Mouse (Mus musculus): ENCODE measurements around the gene Ldah. TPM values are rescaled to one million over a fixed set of nuclear protein-coding genes. Genes with fewer than 3 reads are reported as not detected.

Gene Ldah
- total and polyA plus RNA-seq, 3 experiments = 25.1 to 31.0 (median 26.1) TPM

DNA sequence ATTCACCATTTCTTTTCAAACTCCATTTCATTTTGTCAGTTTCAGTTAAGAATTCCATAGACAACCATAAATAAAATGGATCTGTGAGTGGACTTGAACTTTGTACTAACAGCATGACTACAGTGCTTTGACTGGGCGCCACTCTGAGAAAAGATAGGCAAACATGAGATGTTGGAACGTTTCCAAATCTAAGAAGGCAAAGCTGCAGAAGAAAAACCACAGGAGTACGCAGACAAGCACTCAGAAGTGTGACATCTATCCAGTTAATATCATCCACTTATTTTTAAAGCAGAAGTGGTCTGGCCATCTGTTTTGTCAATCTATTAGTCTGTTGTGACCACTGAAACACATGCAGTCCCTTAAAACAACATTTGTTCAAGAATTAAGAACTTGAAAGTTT lies 18.2 kb upstream of the Ldah start:
- Histone ChIP-seq H3K27me3 (ENCODE audit: control insufficient read depth, insufficient read depth, low read length) (no peaks in the 10 kb centered on the region), H3K79me2 (replicated peaks; ENCODE audit: control insufficient read depth, insufficient read depth, low read length) (no peaks in the 10 kb centered on the region), H3K36me3 (ENCODE audit: control insufficient read depth, insufficient read depth, low read length) (no peaks in the 10 kb centered on the region), H3K9ac (ENCODE audit: low read depth, low read length) (no peak overlapping the region), H3K4me3 (no peak overlapping the region), H3K27ac (no peak overlapping the region), H3K4me1 (ENCODE audit: control insufficient read depth, insufficient read depth, low read length) (no peaks in the 10 kb centered on the region)
- TF ChIP-seq POLR2A (IDR thresholded peaks at IDR 0.05; ENCODE audit: insufficient read depth, low read depth, low read length) = no peak
- TF ChIP-seq CTCF (IDR thresholded peaks at IDR 0.05) = no peak
- TF ChIP-seq EP300 (IDR thresholded peaks at IDR 0.05; ENCODE audit: insufficient read depth, low read depth, low read length) = no peak
- 42% methylated on average over 3 of the region's 3 CpGs for WGBS
- intact Hi-C loops (cut with DNase I) = no loop called here
- no peak for DNase-seq

DNA sequence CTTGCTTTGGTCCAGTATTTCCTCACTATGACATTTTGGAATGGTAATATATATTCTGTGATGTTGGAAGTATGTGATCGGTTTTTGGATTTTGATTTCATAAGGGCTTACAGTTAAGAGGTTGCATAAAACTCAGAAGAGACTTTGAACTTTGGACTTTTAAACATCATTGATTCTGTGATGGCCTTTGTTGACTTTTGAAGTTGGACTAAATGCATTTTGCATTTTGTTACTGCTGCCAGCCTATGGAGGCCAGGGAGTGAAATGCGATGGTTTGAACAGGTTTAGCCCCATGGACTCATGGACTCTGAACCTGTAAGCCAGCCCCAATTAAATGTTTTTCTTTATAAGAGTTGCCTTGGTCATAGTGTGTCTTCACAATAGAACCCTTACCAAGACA lies 2.2 kb upstream of the Ldah start:
- Histone ChIP-seq H3K27me3 (ENCODE audit: control insufficient read depth, insufficient read depth, low read length) (no peaks in the 10 kb centered on the region), H3K4me1 (ENCODE audit: control insufficient read depth, insufficient read depth, low read length) (no peaks in the 10 kb centered on the region; the same call in 1 of the 2 replicates), H3K79me2 (replicated peaks; ENCODE audit: control insufficient read depth, insufficient read depth, low read length) (no peaks in the 10 kb centered on the region), H3K36me3 (ENCODE audit: control insufficient read depth, insufficient read depth, low read length) (no peaks in the 10 kb centered on the region; the same call in 1 of the 2 replicates), H3K9ac (ENCODE audit: low read depth, low read length) (no peak overlapping the region), H3K4me3 (no peak overlapping the region), H3K27ac (no peak overlapping the region)
- intact Hi-C loops (cut with DNase I) = no loop called here
- no peak for TF ChIP-seq CTCF (IDR thresholded peaks at IDR 0.05)
- WGBS = 75% methylated on average over 2 of the region's 2 CpGs
- no peak for DNase-seq

- H3K27me3 ChIP-seq (ENCODE audit: control insufficient read depth, insufficient read depth, low read length) = no peaks in the 10 kb centered on the region
- TF ChIP-seq POLR2A (IDR thresholded peaks at IDR 0.05; ENCODE audit: insufficient read depth, low read depth, low read length) (no peak), CTCF (IDR thresholded peaks at IDR 0.05) (no peak), EP300 (IDR thresholded peaks at IDR 0.05; ENCODE audit: insufficient read depth, low read depth, low read length) (no peak)
- intact Hi-C loops (cut with DNase I) = no loop called here
- peak overlapping the region; percentile 62 for H3K27ac ChIP-seq
- no peak for DNase-seq
- H3K79me2 ChIP-seq (replicated peaks; ENCODE audit: control insufficient read depth, insufficient read depth, low read length) = no peaks in the 10 kb centered on the region
- peak overlapping the region; percentile 86 for H3K4me3 ChIP-seq
- H3K9ac ChIP-seq (ENCODE audit: low read depth, low read length) = peak overlapping the region; percentile 96
- no peaks in the 10 kb centered on the region; the same call in 1 of the 2 replicates for H3K4me1 ChIP-seq (ENCODE audit: control insufficient read depth, insufficient read depth, low read length)
- no peaks in the 10 kb centered on the region; the same call in 1 of the 2 replicates for H3K36me3 ChIP-seq (ENCODE audit: control insufficient read depth, insufficient read depth, low read length)
- WGBS = 17% methylated on average over 5 of the region's 5 CpGs
Observed at GRCm38 (mm10) chr12:8207578-8207977, 329 bp upstream of the Ldah start.

- intact Hi-C loops (cut with DNase I) = no loop called here
Observed at GRCm38 (mm10) chr12:8216392-8217280, 8.7 kb downstream of the Ldah start.

GRCm38 (mm10) chr12:8223036-8223435 lies 15.1 kb downstream of the Ldah start:
- H3K9ac ChIP-seq (ENCODE audit: low read depth, low read length) = no peak overlapping the region
- no peaks in the 10 kb centered on the region for H3K27me3 ChIP-seq (ENCODE audit: control insufficient read depth, insufficient read depth, low read length)
- no peaks in the 10 kb centered on the region for H3K4me1 ChIP-seq (ENCODE audit: control insufficient read depth, insufficient read depth, low read length)
- H3K36me3 ChIP-seq (ENCODE audit: control insufficient read depth, insufficient read depth, low read length) = peaks cover 3% of the 10 kb centered on the region; the same call in 1 of the 2 replicates
- 0 out of 2 replicates have a peak, but pooled peaks cover 1% of the 10 kb centered on the region for H3K79me2 ChIP-seq (replicated peaks; ENCODE audit: control insufficient read depth, insufficient read depth, low read length)
- H3K4me3 ChIP-seq = no peak overlapping the region
- intact Hi-C loops (cut with DNase I) = no loop called here
- DNase-seq = no peak
- WGBS = 91% methylated on average over 6 of the region's 6 CpGs
- TF ChIP-seq POLR2A (IDR thresholded peaks at IDR 0.05; ENCODE audit: insufficient read depth, low read depth, low read length) (no peak), CTCF (IDR thresholded peaks at IDR 0.05) (no peak), EP300 (IDR thresholded peaks at IDR 0.05; ENCODE audit: insufficient read depth, low read depth, low read length) (no peak)
- H3K27ac ChIP-seq = no peak overlapping the region

More at GRCm38 (mm10) chr12:8216392-8217280, 8.7 kb downstream of the Ldah start:
- no peaks in the 10 kb centered on the region for H3K4me1 ChIP-seq (ENCODE audit: control insufficient read depth, insufficient read depth, low read length)
- no peaks in the 10 kb centered on the region for H3K27me3 ChIP-seq (ENCODE audit: control insufficient read depth, insufficient read depth, low read length)
- 70% methylated on average over 15 of the region's 15 CpGs for WGBS
- peaks cover 2% of the 10 kb centered on the region; the same call in 1 of the 2 replicates for H3K36me3 ChIP-seq (ENCODE audit: control insufficient read depth, insufficient read depth, low read length)
- H3K79me2 ChIP-seq (replicated peaks; ENCODE audit: control insufficient read depth, insufficient read depth, low read length) = peaks cover 2% of the 10 kb centered on the region; the same call in 1 of the 2 replicates
- H3K27ac ChIP-seq = no peak overlapping the region
- no peak overlapping the region; the same call in 1 of the 2 replicates for H3K9ac ChIP-seq (ENCODE audit: low read depth, low read length)
- H3K4me3 ChIP-seq = no peak overlapping the region
- TF ChIP-seq EP300 (IDR thresholded peaks at IDR 0.05; ENCODE audit: insufficient read depth, low read depth, low read length) (no peak), CTCF (IDR thresholded peaks at IDR 0.05) (no peak), POLR2A (IDR thresholded peaks at IDR 0.05; ENCODE audit: insufficient read depth, low read depth, low read length) (no peak)
- no peak for DNase-seq

- Histone ChIP-seq H3K27me3 (ENCODE audit: control insufficient read depth, insufficient read depth, low read length) (no peaks in the 10 kb centered on the region), H3K79me2 (replicated peaks; ENCODE audit: control insufficient read depth, insufficient read depth, low read length) (0 out of 2 replicates have a peak, but pooled peaks cover under 1% of the 10 kb centered on the region), H3K36me3 (ENCODE audit: control insufficient read depth, insufficient read depth, low read length) (no peaks in the 10 kb centered on the region), H3K9ac (ENCODE audit: low read depth, low read length) (no peak overlapping the region), H3K27ac (no peak overlapping the region), H3K4me3 (no peak overlapping the region), H3K4me1 (ENCODE audit: control insufficient read depth, insufficient read depth, low read length) (no peaks in the 10 kb centered on the region)
- intact Hi-C loops (cut with DNase I) = no loop called here
- 95% methylated on average over 3 of the region's 3 CpGs for WGBS
- no peak for TF ChIP-seq EP300 (IDR thresholded peaks at IDR 0.05; ENCODE audit: insufficient read depth, low read depth, low read length)
- no peak for TF ChIP-seq POLR2A (IDR thresholded peaks at IDR 0.05; ENCODE audit: insufficient read depth, low read depth, low read length)
- TF ChIP-seq CTCF (IDR thresholded peaks at IDR 0.05) = no peak
- no peak for DNase-seq
Observed at GRCm38 (mm10) chr12:8231101-8231500, 23.2 kb downstream of the Ldah start.

All from heart, adult 2 months (tissue).